Mouse (Mus musculus) MEL (cell line): ENCODE results near the gene Atp8b3. TPM values are rescaled to one million over a fixed set of nuclear protein-coding genes. Genes with fewer than 3 reads are reported as not detected.

Experiments used
- DNase-seq: peaks from one replicate; pipeline ENCODE4 v3.0.0; 2011; ENCODE audit warnings: low read depth, low spot score
- H3K27ac ChIP-seq: 2 replicates; pipeline ENCODE4 v1.5.1; 2012; ENCODE audit warnings: low read depth, mild to moderate bottlenecking, control low read depth, low read length, moderate library complexity; ENCODE audit not compliant: control insufficient read depth
- H3K27me3 ChIP-seq, 2 experiments: fragments of 150-350 bp in 1 of 2; sonication (generic) in 1 of 2; 2 replicates each; pipeline ENCODE4 v1.6.1; 2012; ENCODE audit warnings: low read length in 2 of 2, mild to moderate bottlenecking in 2 of 2, improper control_type of control experiment in 1 of 2, moderate library complexity in 1 of 2; ENCODE audit not compliant: insufficient read depth in 2 of 2, control insufficient read depth in 1 of 2
- H3K36me3 ChIP-seq, 2 experiments: 2 replicates each; pipeline ENCODE4 v1.6.1; 2012 to 2014; ENCODE audit warnings: low read length in 2 of 2, improper control_type of control experiment in 1 of 2, inconsistent platforms in 1 of 2, mild to moderate bottlenecking in 1 of 2; ENCODE audit not compliant: insufficient read depth in 2 of 2, control insufficient read depth in 1 of 2
- H3K4me1 ChIP-seq, 2 experiments: fragments of 150-350 bp in 1 of 2; sonication (generic) in 1 of 2; 2 replicates each; pipeline ENCODE4 v1.6.1; 2012; ENCODE audit warnings: low read length in 2 of 2, improper control_type of control experiment in 1 of 2, mild to moderate bottlenecking in 1 of 2; ENCODE audit not compliant: insufficient read depth in 2 of 2, control insufficient read depth in 1 of 2
- H3K4me3 ChIP-seq, 2 experiments: fragments of 150-350 bp in 1 of 2; sonication (generic) in 1 of 2; 2 replicates each; pipeline ENCODE4 v1.5.1; 2012; ENCODE audit warnings: low read depth in 2 of 2, low read length in 2 of 2, mild to moderate bottlenecking in 2 of 2, moderate library complexity in 2 of 2, control low read depth in 1 of 2, improper control_type of control experiment in 1 of 2; ENCODE audit not compliant: control insufficient read depth in 1 of 2, insufficient read depth in 1 of 2
- H3K79me2 ChIP-seq: 2 replicates; pipeline ENCODE4 v1.6.1; 2012; ENCODE audit warnings: mild to moderate bottlenecking, low read length, moderate library complexity; ENCODE audit not compliant: control insufficient read depth, poor library complexity, insufficient read depth
- H3K9ac ChIP-seq: 2 replicates; pipeline ENCODE4 v1.6.1; 2012; ENCODE audit warnings: low read depth, mild to moderate bottlenecking, control low read depth, low read length, moderate library complexity; ENCODE audit not compliant: control insufficient read depth, poor library complexity, severe bottlenecking
- H3K9me3 ChIP-seq: fragments of 150-350 bp; sonication (generic); replicated peaks from 2 replicates; pipeline ENCODE4 v1.6.1; 2012; ENCODE audit warnings: mild to moderate bottlenecking, low read length, improper control_type of control experiment, moderate library complexity; ENCODE audit not compliant: insufficient read depth
- BHLHE40 ChIP-seq: IDR thresholded peaks from 2 replicates; pipeline ENCODE4 v1.6.1; 2012; ENCODE audit warnings: low read depth, mild to moderate bottlenecking, inconsistent platforms, low read length, improper control_type of control experiment, borderline replicate concordance
- CHD2 ChIP-seq: IDR thresholded peaks from 2 replicates; pipeline ENCODE4 v1.6.1; 2011; ENCODE audit warnings: low read length, improper control_type of control experiment
- CTCF ChIP-seq, 3 experiments: IDR thresholded peaks in 2 of 3; conservative IDR thresholded peaks in 1 of 3; 2 replicates each; pipeline ENCODE4 v1.5.1; 2011 to 2012; ENCODE audit warnings: low read length in 3 of 3, low read depth in 2 of 3, mild to moderate bottlenecking in 2 of 3, improper control_type of control experiment in 1 of 3, inconsistent platforms in 1 of 3, mixed read lengths in 1 of 3, moderate library complexity in 1 of 3; ENCODE audit not compliant: control insufficient read depth in 1 of 3, insufficient read depth in 1 of 3, poor library complexity in 1 of 3, severe bottlenecking in 1 of 3
- E2F4 ChIP-seq: IDR thresholded peaks from 2 replicates; pipeline ENCODE4 v1.6.1; 2011; ENCODE audit warnings: low read depth, low read length, improper control_type of control experiment, borderline replicate concordance
- EP300 ChIP-seq, 2 experiments: IDR thresholded peaks; 2 replicates each; pipeline ENCODE4 v1.6.1; 2011; ENCODE audit warnings: improper control_type of control experiment in 2 of 2, low read length in 2 of 2, low read depth in 1 of 2, mild to moderate bottlenecking in 1 of 2
- ETS1 ChIP-seq: IDR thresholded peaks from 2 replicates; pipeline ENCODE4 v1.6.1; 2012; ENCODE audit warnings: low read depth, mild to moderate bottlenecking, inconsistent platforms, low read length, improper control_type of control experiment, moderate library complexity
- GABPA ChIP-seq: IDR thresholded peaks from 2 replicates; pipeline ENCODE4 v1.6.1; 2012; ENCODE audit warnings: low read depth, mild to moderate bottlenecking, inconsistent platforms, low read length, improper control_type of control experiment, moderate library complexity
- GATA1 ChIP-seq: IDR thresholded peaks from 2 replicates; pipeline ENCODE4 v1.6.1; 2011; ENCODE audit warnings: low read depth, low read length, improper control_type of control experiment
- HCFC1 ChIP-seq: IDR thresholded peaks from 2 replicates; pipeline ENCODE4 v1.6.1; 2012; ENCODE audit warnings: low read depth, mild to moderate bottlenecking, inconsistent platforms, low read length, improper control_type of control experiment, moderate library complexity
- MAFK ChIP-seq: IDR thresholded peaks from 2 replicates; pipeline ENCODE4 v1.6.1; 2011; ENCODE audit warnings: low read depth, mild to moderate bottlenecking, low read length, improper control_type of control experiment, borderline replicate concordance
- MXI1 ChIP-seq: IDR thresholded peaks from 2 replicates; pipeline ENCODE4 v1.6.1; 2011; ENCODE audit warnings: mild to moderate bottlenecking, low read depth, low read length, improper control_type of control experiment
- MYB ChIP-seq: IDR thresholded peaks from 2 replicates; pipeline ENCODE4 v1.6.1; 2011; ENCODE audit warnings: mild to moderate bottlenecking, low read depth, low read length, improper control_type of control experiment
- POLR2A ChIP-seq, 2 experiments: IDR thresholded peaks; 2 replicates each; pipeline ENCODE4 v1.6.1; 2011 to 2012; ENCODE audit warnings: low read length in 2 of 2, mild to moderate bottlenecking in 2 of 2, control low read depth in 1 of 2, improper control_type of control experiment in 1 of 2, low read depth in 1 of 2, moderate library complexity in 1 of 2; ENCODE audit not compliant: control insufficient read depth in 1 of 2, insufficient read depth in 1 of 2, poor library complexity in 1 of 2
- POLR2AphosphoS5 ChIP-seq: IDR thresholded peaks from 2 replicates; pipeline ENCODE4 v1.6.1; 2012; ENCODE audit warnings: low read depth, borderline replicate concordance, mild to moderate bottlenecking, inconsistent platforms, low read length, moderate library complexity, mixed read lengths
- RAD21 ChIP-seq: IDR thresholded peaks from 2 replicates; pipeline ENCODE4 v1.6.1; 2011; ENCODE audit warnings: mild to moderate bottlenecking, low read depth, low read length, improper control_type of control experiment
- RCOR1 ChIP-seq: IDR thresholded peaks from 2 replicates; pipeline ENCODE4 v1.6.1; 2012; ENCODE audit warnings: low read depth, mild to moderate bottlenecking, inconsistent platforms, low read length, improper control_type of control experiment
- TBP ChIP-seq: IDR thresholded peaks from 2 replicates; pipeline ENCODE4 v1.8.0; 2011; ENCODE audit warnings: low read depth, low read length, improper control_type of control experiment
- UBTF ChIP-seq: IDR thresholded peaks from 2 replicates; pipeline ENCODE4 v1.6.1; 2012; ENCODE audit warnings: low read depth, mild to moderate bottlenecking, inconsistent platforms, low read length, improper control_type of control experiment, moderate library complexity, borderline replicate concordance; ENCODE audit not compliant: insufficient read depth
- ZC3H11A ChIP-seq: IDR thresholded peaks from 2 replicates; pipeline ENCODE4 v1.6.1; 2012; ENCODE audit warnings: low read depth, mild to moderate bottlenecking, inconsistent platforms, low read length, improper control_type of control experiment
- ZKSCAN1 ChIP-seq: IDR thresholded peaks from 2 replicates; pipeline ENCODE4 v1.6.1; 2012; ENCODE audit warnings: low read depth, mild to moderate bottlenecking, inconsistent platforms, low read length, improper control_type of control experiment, moderate library complexity
- polyA plus RNA-seq, 2 experiments: library from polyadenylated mRNA; stranded (reverse) in 1 of 2; unstranded in 1 of 2; fragments of >175 nt in 1 of 2; fragments of >200 nt in 1 of 2; gene quantifications; 2 replicates each; pipeline versions ENCODE4 v1.2.1 to v1.2.4; 2012; ENCODE audit warnings: low replicate concordance in 2 of 2, low read depth in 1 of 2; ENCODE audit not compliant: insufficient read length in 2 of 2, insufficient read depth in 1 of 2, missing spikeins in 1 of 2
- total RNA-seq: library from RNA; depleted of rRNA; stranded (reverse); fragments of 300-350 nt; gene quantifications from 2 replicates; pipeline ENCODE4 v1.2.3, GENCODE M21; 2012

The Atp8b3 gene
- total and polyA plus RNA-seq, 3 experiments = 0.13 TPM; not detected in 2

DNA sequence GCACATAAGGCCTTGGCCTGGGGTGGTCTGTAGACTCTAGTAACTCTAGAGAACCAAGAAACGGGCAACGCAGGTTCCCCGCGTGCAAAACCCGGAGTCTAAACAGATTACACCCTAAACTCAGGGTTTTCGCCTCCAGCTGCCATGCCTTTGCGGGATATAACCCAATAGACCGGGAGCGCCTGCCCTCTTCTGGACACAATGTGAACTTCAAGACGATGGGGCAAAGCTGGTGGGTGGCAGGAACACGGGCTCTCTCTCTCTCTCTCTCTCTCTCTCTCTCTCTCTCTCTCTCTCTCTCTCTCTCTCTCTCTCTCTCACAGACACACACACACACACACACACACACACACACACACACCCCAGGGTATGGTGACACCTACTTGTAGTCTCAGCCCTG is 32.7 kb downstream of the Atp8b3 start (continued):
- TF ChIP-seq CHD2 (no peak), E2F4 (no peak), BHLHE40 (no peak), RCOR1 (no peak), MYB (no peak), POLR2A (IDR thresholded peaks at IDR 0.05; ENCODE audit: control insufficient read depth in 1 of 2, insufficient read depth in 1 of 2, low read depth in 1 of 2, low read length in 2 of 2, poor library complexity in 1 of 2) (no peak), GATA1 (no peak)
- TF ChIP-seq, all 39 proteins: peak for 8

DNA sequence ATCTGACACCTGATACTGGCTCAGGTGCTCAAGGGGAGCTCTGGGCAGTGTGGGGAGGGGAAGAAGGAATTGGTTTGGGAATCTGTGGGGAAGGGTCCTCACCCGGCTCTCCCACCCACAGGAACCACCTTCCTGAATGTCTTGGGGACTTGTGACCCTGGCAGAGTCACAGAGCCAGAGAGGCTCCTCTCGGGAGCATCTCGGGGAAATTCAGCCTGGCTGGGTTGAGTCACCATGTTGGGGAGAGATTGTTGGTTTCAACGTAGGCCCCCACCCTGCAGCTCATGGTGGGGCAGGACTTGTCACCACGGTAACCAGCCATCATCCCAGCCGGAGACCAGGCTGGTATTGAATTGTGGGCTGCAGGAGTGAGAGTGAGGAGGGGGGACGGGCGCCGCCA is 34.2 kb downstream of the Atp8b3 start:
- H3K9ac ChIP-seq = no peak overlapping the region
- H3K9me3 ChIP-seq = no peaks in the 10 kb centered on the region
- no peak overlapping the region for H3K27ac ChIP-seq
- no peak overlapping the region for H3K4me3 ChIP-seq
- peaks cover 10 to 12% of the 10 kb centered on the region in 2 experiments; a peak in 3 of 4 replicates for H3K27me3 ChIP-seq
- H3K36me3 ChIP-seq = no peaks in the 10 kb centered on the region; a peak in 1 of 4 replicates
- H3K4me1 ChIP-seq = 0 out of 4 replicates have a peak, but pooled peaks cover 0 to 4% of the 10 kb centered on the region in 2 experiments
- no peak for DNase-seq
- TF ChIP-seq GABPA = no peak
- TF ChIP-seq TBP = no peak
- no peak for TF ChIP-seq ZC3H11A
- TF ChIP-seq CTCF (IDR thresholded peaks at IDR 0.05 in 2 of 3, conservative IDR thresholded peaks at IDR 0.05 in 1 of 3; ENCODE audit: control insufficient read depth in 1 of 3, insufficient read depth in 1 of 3, low read depth in 2 of 3, low read length in 3 of 3, poor library complexity in 1 of 3, severe bottlenecking in 1 of 3) = no peak
- no peak for TF ChIP-seq ZKSCAN1
- TF ChIP-seq MYB = no peak
- no peak for TF ChIP-seq ETS1
- TF ChIP-seq MXI1 = no peak
- no peak for TF ChIP-seq MAFK
- TF ChIP-seq POLR2AphosphoS5 = no peak
- TF ChIP-seq EP300 (IDR thresholded peaks at IDR 0.05; ENCODE audit: low read depth in 1 of 2, low read length in 2 of 2) = no peak
- no peak for TF ChIP-seq CHD2
- no peak for TF ChIP-seq HCFC1
- TF ChIP-seq RAD21 = no peak
- no peak for TF ChIP-seq UBTF
- H3K79me2 ChIP-seq = no peaks in the 10 kb centered on the region; the same call in 1 of the 2 replicates
